Mouse (Mus musculus) mouse embryonic stem cell (cell line): Measurements from ENCODE around the gene Lonp1.

Experiments
- in situ Hi-C, 2 experiments: fragments of 300-500 bp; cut with MboI; formaldehyde crosslinking; loops; 1 replicate in 1 of 2; 3 replicates in 1 of 2; pipeline ENCODE4 v1.14.3; 2019 to 2020; ENCODE audit warnings: low sequenced_read_pairs in 2 of 2, low pct_unique_long_range_greater_than_20kb in 1 of 2, mixed read lengths in 1 of 2; ENCODE audit not compliant: unreplicated experiment in 1 of 2

Lonp1 gene

GRCm38 (mm10) chr17:56626754-56627470, at the start of gene Lonp1:
Gene Lonp1 (minus strand): TSS chr17:56626887.
- in situ Hi-C loops: no loop called here

- in situ Hi-C loops: loop anchor here (5.0 to 25.0 kb wide), 2 partner anchors 57 to 312 kb away; no protein-coding TSS in a partner anchor
Measured at GRCm38 (mm10) chr17:56673647-56674416, 47.1 kb upstream of the Lonp1 start.

- in situ Hi-C loops: loop anchor here (5.0 to 25.0 kb wide), 2 partner anchors 56 to 311 kb away; no protein-coding TSS in a partner anchor
Measured at GRCm38 (mm10) chr17:56672941-56673646, 46.4 kb upstream of the Lonp1 start, which contains the start of gene Ranbp3. Gene Ranbp3 (plus strand): TSS chr17:56673294.

- in situ Hi-C loops: loop anchor here (5.0 to 25.0 kb wide), 2 partner anchors 52 to 307 kb away; no protein-coding TSS in a partner anchor
Measured at GRCm38 (mm10) chr17:56669766-56670165, 43.1 kb upstream of the Lonp1 start.

- in situ Hi-C loops: loop anchor here in 1 of 2 experiments (25.0 kb wide), 1 partner anchor 306 kb away; no protein-coding TSS in a partner anchor
Measured at GRCm38 (mm10) chr17:56668384-56669144, 41.9 kb upstream of the Lonp1 start.

GRCm38 (mm10) chr17:56667591-56667990, 40.9 kb upstream of the Lonp1 start:
- in situ Hi-C loops: loop anchor here in 1 of 2 experiments (25.0 kb wide), 1 partner anchor 305 kb away; no protein-coding TSS in a partner anchor

GRCm38 (mm10) chr17:56666384-56666783, 39.7 kb upstream of the Lonp1 start:
- in situ Hi-C loops: loop anchor here in 1 of 2 experiments (25.0 kb wide), 1 partner anchor 304 kb away; no protein-coding TSS in a partner anchor

- in situ Hi-C loops: loop anchor here in 1 of 2 experiments (25.0 kb wide), 1 partner anchor 302 kb away; no protein-coding TSS in a partner anchor
Measured at GRCm38 (mm10) chr17:56664333-56664732, 37.6 kb upstream of the Lonp1 start.

- in situ Hi-C loops: loop anchor here in 1 of 2 experiments (25.0 kb wide), 1 partner anchor 301 kb away; no protein-coding TSS in a partner anchor
Measured at GRCm38 (mm10) chr17:56663659-56664058, 37.0 kb upstream of the Lonp1 start.

GRCm38 (mm10) chr17:56656171-56656570, 29.5 kb upstream of the Lonp1 start:
- in situ Hi-C loops: loop anchor here in 1 of 2 experiments (25.0 kb wide), 1 partner anchor 294 kb away; no protein-coding TSS in a partner anchor

- in situ Hi-C loops: loop anchor here in 1 of 2 experiments (25.0 kb wide), 1 partner anchor 293 kb away; no protein-coding TSS in a partner anchor
Measured at GRCm38 (mm10) chr17:56655311-56655710, 28.6 kb upstream of the Lonp1 start.

GRCm38 (mm10) chr17:56654771-56655170, 28.1 kb upstream of the Lonp1 start:
- in situ Hi-C loops: loop anchor here in 1 of 2 experiments (25.0 kb wide), 1 partner anchor 292 kb away; no protein-coding TSS in a partner anchor

- in situ Hi-C loops: loop anchor here in 1 of 2 experiments (25.0 kb wide), 1 partner anchor 290 kb away; no protein-coding TSS in a partner anchor
Measured at GRCm38 (mm10) chr17:56651801-56652200, 25.1 kb upstream of the Lonp1 start.

GRCm38 (mm10) chr17:56647546-56647945, 20.9 kb upstream of the Lonp1 start:
- in situ Hi-C loops: no loop called here

GRCm38 (mm10) chr17:56643237-56643636, 16.6 kb upstream of the Lonp1 start:
- in situ Hi-C loops: no loop called here

GRCm38 (mm10) chr17:56634023-56634422, 7.3 kb upstream of the Lonp1 start:
- in situ Hi-C loops: no loop called here

- in situ Hi-C loops: no loop called here
Measured at GRCm38 (mm10) chr17:56631807-56632206, 5.1 kb upstream of the Lonp1 start.
